Mouse (Mus musculus) midbrain, embryonic 11.5 days (tissue): ENCODE measurements at regions not wholly inside any gene's neighbourhood (a gene's known extent, or its start where the extent isn't known, plus 50 kb on each side); places are given as distances from the start of the nearest gene placed in this dataset. TPM values are rescaled to one million over a fixed set of nuclear protein-coding genes. Genes with fewer than 3 reads are reported as not detected.

Experiments
- microRNA-seq: library from miRNA; unstranded; fragments of <30 nt; microRNA quantifications from one replicate; pipeline ENCODE4, GENCODE M21; 2017

Small RNA genes lying in the stretch of these regions (microRNA-seq; reads per million reads assigned to microRNA genes)
- not detected for gene Mir8117
